Mouse (Mus musculus) CH12.LX (cell line): Measurements from ENCODE around the gene Dlst. TPM values are rescaled to one million over a fixed set of nuclear protein-coding genes. Genes with fewer than 3 reads are reported as not detected.

Source experiments
- DNase-seq: peaks from one replicate; pipeline ENCODE4 v3.0.0-alpha.2; 2013; ENCODE audit errors: extremely low read depth
- H3K27ac ChIP-seq: 2 replicates; pipeline ENCODE4 v1.5.1; 2012; ENCODE audit warnings: low read depth, mild to moderate bottlenecking, control low read depth, moderate library complexity; ENCODE audit not compliant: insufficient read depth
- H3K27me3 ChIP-seq: replicated peaks from 2 replicates; pipeline ENCODE3; 2012; ENCODE audit warnings: inconsistent platforms
- H3K36me3 ChIP-seq, 2 experiments: replicated peaks in 1 of 2; 2 replicates each; pipeline versions ENCODE3 to v1.6.1; 2012; ENCODE audit warnings: inconsistent platforms in 1 of 2, low read length in 1 of 2, mild to moderate bottlenecking in 1 of 2, mixed read lengths in 1 of 2, moderate library complexity in 1 of 2; ENCODE audit not compliant: control insufficient read depth in 1 of 2, insufficient read depth in 1 of 2
- H3K4me1 ChIP-seq, 2 experiments: 2 replicates each; pipeline ENCODE4 v1.6.1; 2012; ENCODE audit warnings: inconsistent platforms in 1 of 2, moderate library complexity in 1 of 2; ENCODE audit not compliant: insufficient read depth in 2 of 2, control insufficient read depth in 1 of 2
- H3K4me2 ChIP-seq: 2 replicates; pipeline ENCODE4 v1.6.1; 2012; ENCODE audit warnings: low read depth, mild to moderate bottlenecking, control low read depth; ENCODE audit not compliant: poor library complexity, insufficient read depth, severe bottlenecking
- H3K4me3 ChIP-seq, 3 experiments: fragments of 150-350 bp in 1 of 3; sonication (generic) in 1 of 3; replicated peaks in 1 of 3; 2 replicates each; pipeline versions ENCODE3 to v1.5.1; 2011 to 2012; ENCODE audit warnings: low read depth in 2 of 3, low read length in 2 of 3, mild to moderate bottlenecking in 2 of 3, moderate library complexity in 2 of 3, control low read depth in 1 of 3, improper control_type of control experiment in 1 of 3, inconsistent platforms in 1 of 3, mixed read lengths in 1 of 3; ENCODE audit not compliant: poor library complexity in 1 of 3
- H3K79me2 ChIP-seq: replicated peaks from 2 replicates; pipeline ENCODE4 v1.6.1; 2012; ENCODE audit warnings: mild to moderate bottlenecking, moderate library complexity; ENCODE audit not compliant: control insufficient read depth, poor library complexity, insufficient read depth, severe bottlenecking; ENCODE audit errors: extremely low read depth
- H3K9ac ChIP-seq: 2 replicates; pipeline ENCODE4 v1.6.1; 2012; ENCODE audit warnings: low read depth, mild to moderate bottlenecking, control low read depth, moderate library complexity; ENCODE audit not compliant: insufficient read depth
- H3K9me3 ChIP-seq: replicated peaks from 2 replicates; pipeline ENCODE3; 2012; ENCODE audit warnings: low read length, inconsistent platforms, mixed read lengths
- IRF4 ChIP-seq: IDR thresholded peaks from 2 replicates; pipeline ENCODE4 v1.6.1; 2014; ENCODE audit warnings: low read depth, mild to moderate bottlenecking, inconsistent platforms, low read length, improper control_type of control experiment
- JUND ChIP-seq: conservative IDR thresholded peaks from 2 replicates; pipeline ENCODE4 v1.6.1; 2011; ENCODE audit warnings: low read depth, low read length, improper control_type of control experiment
- KAT2A ChIP-seq: IDR thresholded peaks from 2 replicates; pipeline ENCODE4 v1.6.1; 2012; ENCODE audit warnings: low read length, improper control_type of control experiment, inconsistent platforms; ENCODE audit not compliant: insufficient replicate concordance
- MAFK ChIP-seq: IDR thresholded peaks from 2 replicates; pipeline ENCODE4 v1.6.1; 2011; ENCODE audit warnings: low read length, improper control_type of control experiment; ENCODE audit not compliant: insufficient replicate concordance
- MAX ChIP-seq: IDR thresholded peaks from 2 replicates; pipeline ENCODE4 v1.6.1; 2011; ENCODE audit warnings: low read length, improper control_type of control experiment
- MEF2A ChIP-seq: IDR thresholded peaks from 2 replicates; pipeline ENCODE4 v1.6.1; 2014; ENCODE audit warnings: low read depth, mild to moderate bottlenecking, inconsistent platforms, low read length, improper control_type of control experiment, borderline replicate concordance
- NELFE ChIP-seq: IDR thresholded peaks from 2 replicates; pipeline ENCODE4 v1.6.1; 2011; ENCODE audit warnings: low read depth, low read length, improper control_type of control experiment
- NRF1 ChIP-seq: IDR thresholded peaks from 2 replicates; pipeline ENCODE4 v1.6.1; 2014; ENCODE audit warnings: low read depth, mild to moderate bottlenecking, inconsistent platforms, low read length, improper control_type of control experiment, moderate library complexity
- SMC3 ChIP-seq: IDR thresholded peaks from 2 replicates; pipeline ENCODE4 v1.6.1; 2011; ENCODE audit warnings: low read depth, low read length, improper control_type of control experiment
- UBTF ChIP-seq: IDR thresholded peaks from 2 replicates; pipeline ENCODE4 v1.6.1; 2012; ENCODE audit warnings: low read depth, mild to moderate bottlenecking, inconsistent platforms, low read length, improper control_type of control experiment, moderate library complexity
- USF2 ChIP-seq: conservative IDR thresholded peaks from 2 replicates; pipeline ENCODE4 v1.6.1; 2011; ENCODE audit warnings: low read depth, low read length, improper control_type of control experiment
- ZMIZ1 ChIP-seq: IDR thresholded peaks from 2 replicates; pipeline ENCODE4 v1.6.1; 2012; ENCODE audit warnings: low read depth, mild to moderate bottlenecking, inconsistent platforms, low read length, improper control_type of control experiment
- dilution Hi-C: fragments of 300-500 bp; cut with MboI; formaldehyde crosslinking; loops from 2 replicates; pipeline ENCODE4 v1.14.3; 2020; ENCODE audit warnings: low sequenced_read_pairs; ENCODE audit not compliant: extremely low pct_unique_long_range_greater_than_20kb, extremely low pct_ligation_motif_present
- in situ Hi-C: fragments of 300-500 bp; cut with MboI; formaldehyde crosslinking; loops from 3 replicates; pipeline ENCODE4 v1.14.3; 2019; ENCODE audit warnings: low sequenced_read_pairs, low pct_ligation_motif_present, low pct_unique_long_range_greater_than_20kb, mixed read lengths
- polyA plus RNA-seq: library from polyadenylated mRNA; unstranded; fragments of >175 nt; gene quantifications from 2 replicates; pipeline ENCODE4 v1.2.1, GENCODE M21; 2012; ENCODE audit warnings: low read depth; ENCODE audit not compliant: insufficient read length
- total RNA-seq, 2 experiments: library from RNA; depleted of rRNA; stranded (reverse); fragments of 300-350 nt in 1 of 2; fragments of >200 nt in 1 of 2; gene quantifications; 2 replicates each; pipeline ENCODE4 v1.2.3; 2012 to 2014

The Dlst gene
- total and polyA plus RNA-seq, 3 experiments: 116 to 165 (median 144) TPM

DNA sequence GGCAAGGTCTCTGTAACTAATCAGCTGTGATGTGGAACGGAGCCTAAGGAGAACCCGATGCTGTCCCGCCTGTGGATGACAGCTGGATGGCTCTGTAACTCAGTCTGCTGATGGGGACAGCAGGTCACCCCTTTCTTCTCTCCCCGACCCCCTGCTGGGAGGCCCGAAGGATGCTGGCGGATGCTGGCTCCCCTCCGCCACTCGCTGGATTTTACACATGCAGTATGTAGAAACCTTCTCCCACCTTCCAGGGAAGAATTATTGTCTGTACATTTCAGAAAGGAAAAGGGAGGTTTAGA lies 71.7 kb downstream of the Dlst start:
- Histone ChIP-seq H3K9me3 (no peaks in the 10 kb centered on the region), H3K27me3 (peaks cover 76% of the 10 kb centered on the region)
- in situ Hi-C loops: no loop called here

DNA sequence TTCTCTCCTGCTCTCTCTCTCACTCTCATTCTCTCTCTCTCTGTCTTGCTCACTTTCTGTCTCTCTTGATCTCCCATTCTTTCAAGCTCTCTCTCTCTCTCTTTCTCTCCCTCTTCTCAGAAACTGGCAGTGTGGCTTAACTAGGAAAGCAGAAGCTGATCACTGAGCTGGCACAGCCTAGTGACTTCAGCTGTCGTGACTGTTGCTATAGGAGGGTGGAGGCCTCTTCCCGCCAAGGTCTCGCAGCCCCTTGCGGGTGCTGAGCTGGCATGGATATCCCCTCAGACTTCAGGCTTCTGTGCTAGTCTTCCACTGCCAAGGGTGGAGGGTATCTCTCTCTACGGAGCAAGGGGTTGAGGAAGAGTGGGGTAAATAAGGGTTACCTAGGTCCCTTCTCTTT lies 72.3 kb downstream of the Dlst start:
- no peak for TF ChIP-seq ZMIZ1
- in situ Hi-C loops: no loop called here
- Histone ChIP-seq H3K79me2 (no peaks in the 10 kb centered on the region), H3K4me3 (no peak overlapping the region), H3K4me1 (peaks cover under 1 to 3% of the 10 kb centered on the region in 2 experiments; a peak in 3 of 4 replicates), H3K27ac (no peak overlapping the region), H3K27me3 (peaks cover 71% of the 10 kb centered on the region), H3K9ac (no peak overlapping the region), H3K4me2 (no peak overlapping the region), H3K36me3 (no peaks in the 10 kb centered on the region), H3K9me3 (no peaks in the 10 kb centered on the region)
- dilution Hi-C loops: no loop called here
- DNase-seq: no peak

More for the DNA sequence above, 71.7 kb downstream of the Dlst start:
- no peak for DNase-seq
- no peaks in the 10 kb centered on the region for H3K79me2 ChIP-seq
- no peak for TF ChIP-seq KAT2A
- TF ChIP-seq MAX: no peak
- TF ChIP-seq, all 38 proteins: peak for 0
- Histone ChIP-seq H3K4me1 (peaks cover 6 to 9% of the 10 kb centered on the region in 2 experiments; a peak in 3 of 4 replicates), H3K4me2 (no peak overlapping the region), H3K36me3 (no peaks in the 10 kb centered on the region), H3K9ac (no peak overlapping the region), H3K4me3 (no peak overlapping the region), H3K27ac (no peak overlapping the region)
- dilution Hi-C loops: no loop called here

DNA sequence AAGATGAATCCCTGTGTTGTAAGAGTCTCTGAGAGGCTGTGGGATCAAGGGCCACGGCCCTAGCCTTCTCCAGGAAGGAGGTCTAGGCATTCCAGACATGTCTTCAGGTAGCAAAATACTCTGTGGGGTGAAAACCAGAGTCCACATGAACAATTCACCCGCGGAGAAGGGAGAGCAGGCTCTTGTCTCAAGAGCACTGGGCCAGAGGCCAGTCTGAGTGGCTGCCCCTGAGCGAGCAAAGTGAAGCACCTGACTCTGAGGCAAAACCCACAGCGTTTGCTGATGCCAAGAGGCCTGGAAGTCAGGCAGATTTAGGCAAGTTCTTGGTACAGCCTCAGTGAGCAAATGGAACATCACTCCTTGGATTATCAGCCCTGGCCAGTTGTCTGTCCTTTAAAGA lies 73.5 kb downstream of the Dlst start:
- H3K9ac ChIP-seq: no peak overlapping the region
- dilution Hi-C loops: no loop called here
- no peak for TF ChIP-seq USF2
- TF ChIP-seq MAX: no peak
- TF ChIP-seq JUND: no peak
- no peak for TF ChIP-seq KAT2A
- TF ChIP-seq UBTF: no peak
- TF ChIP-seq IRF4: no peak
- TF ChIP-seq MEF2A: no peak
- no peak for TF ChIP-seq SMC3
- TF ChIP-seq NRF1: no peak
- TF ChIP-seq MAFK: no peak
- TF ChIP-seq NELFE: no peak
- TF ChIP-seq, all 38 proteins: peak for 0
- Histone ChIP-seq H3K79me2 (no peaks in the 10 kb centered on the region), H3K4me3 (no peak overlapping the region), H3K27ac (no peak overlapping the region), H3K4me1 (no peaks in the 10 kb centered on the region; a peak in 1 of 4 replicates), H3K36me3 (no peaks in the 10 kb centered on the region), H3K9me3 (no peaks in the 10 kb centered on the region), H3K4me2 (no peak overlapping the region), H3K27me3 (peaks cover 60% of the 10 kb centered on the region)
- in situ Hi-C loops: no loop called here
- DNase-seq: no peak

Other genes with a start within 250 kb of the Dlst start
- under 0.01 and 0.25 TPM in 2 replicates for gene Ltbp2, start 234.3 kb upstream of the Dlst start, total RNA-seq (2012; rRNA removed)
- 0.19 TPM in 1 of 2 replicates, not detected in the other for gene Ltbp2, start 234.3 kb upstream of the Dlst start, total RNA-seq (2014; rRNA removed)
- 0.61 and 0.97 TPM in 2 replicates for gene Ltbp2, start 234.3 kb upstream of the Dlst start, polyA plus RNA-seq
- gene Fcf1, start 139.9 kb upstream of the Dlst start, total RNA-seq (2012; rRNA removed): 152 and 188 TPM in 2 replicates
- gene Fcf1, start 139.9 kb upstream of the Dlst start, total RNA-seq (2014; rRNA removed): 273 and 340 TPM in 2 replicates
- gene Fcf1, start 139.9 kb upstream of the Dlst start, polyA plus RNA-seq: 239 and 265 TPM in 2 replicates
- gene Arel1, start 139.9 kb upstream of the Dlst start, total RNA-seq (2012; rRNA removed): 18.5 and 21.6 TPM in 2 replicates
- gene Arel1, start 139.9 kb upstream of the Dlst start, total RNA-seq (2014; rRNA removed): 20.0 and 22.5 TPM in 2 replicates
- gene Arel1, start 139.9 kb upstream of the Dlst start, polyA plus RNA-seq: 14.2 and 16.9 TPM in 2 replicates
- gene Ylpm1, start 114.5 kb upstream of the Dlst start, total RNA-seq (2012; rRNA removed): 20.1 and 22.3 TPM in 2 replicates
- gene Ylpm1, start 114.5 kb upstream of the Dlst start, total RNA-seq (2014; rRNA removed): 19.3 and 20.7 TPM in 2 replicates
- gene Ylpm1, start 114.5 kb upstream of the Dlst start, polyA plus RNA-seq: 56.8 and 58.7 TPM in 2 replicates
- gene Prox2, start 74 bp upstream of the Dlst start, total RNA-seq (2012; rRNA removed): 11.6 and 13.3 TPM in 2 replicates
- 2.4 TPM in 2 replicates for gene Prox2, start 74 bp upstream of the Dlst start, total RNA-seq (2014; rRNA removed)
- gene Prox2, start 74 bp upstream of the Dlst start, polyA plus RNA-seq: 4.5 and 5.2 TPM in 2 replicates
- gene Rps6kl1, start 40.4 kb downstream of the Dlst start, total RNA-seq (2012; rRNA removed): 0.21 and 0.97 TPM in 2 replicates
- gene Rps6kl1, start 40.4 kb downstream of the Dlst start, total RNA-seq (2014; rRNA removed): 0.36 and 0.43 TPM in 2 replicates
- gene Rps6kl1, start 40.4 kb downstream of the Dlst start, polyA plus RNA-seq: 0.59 and 0.86 TPM in 2 replicates
- 0.34 and 0.50 TPM in 2 replicates for gene Pgf, start 67.0 kb downstream of the Dlst start, total RNA-seq (2012; rRNA removed)
- 0.64 and 0.76 TPM in 2 replicates for gene Pgf, start 67.0 kb downstream of the Dlst start, total RNA-seq (2014; rRNA removed)
- gene Pgf, start 67.0 kb downstream of the Dlst start, polyA plus RNA-seq: 0.73 and 1.7 TPM in 2 replicates
- gene Eif2b2, start 108.6 kb downstream of the Dlst start, total RNA-seq (2012; rRNA removed): 123 and 138 TPM in 2 replicates
- 83.6 and 94.9 TPM in 2 replicates for gene Eif2b2, start 108.6 kb downstream of the Dlst start, total RNA-seq (2014; rRNA removed)
- gene Eif2b2, start 108.6 kb downstream of the Dlst start, polyA plus RNA-seq: 143 and 180 TPM in 2 replicates
- 6.1 and 7.8 TPM in 2 replicates for gene Mlh3, start 159.8 kb downstream of the Dlst start, total RNA-seq (2012; rRNA removed)
- gene Mlh3, start 159.8 kb downstream of the Dlst start, total RNA-seq (2014; rRNA removed): 8.2 and 9.8 TPM in 2 replicates
- gene Mlh3, start 159.8 kb downstream of the Dlst start, polyA plus RNA-seq: 6.7 and 8.3 TPM in 2 replicates
- gene Acyp1, start 177.6 kb downstream of the Dlst start, total RNA-seq (2012; rRNA removed): 22.7 and 27.5 TPM in 2 replicates
- 34.0 and 37.2 TPM in 2 replicates for gene Acyp1, start 177.6 kb downstream of the Dlst start, total RNA-seq (2014; rRNA removed)
- 10.7 and 15.3 TPM in 2 replicates for gene Acyp1, start 177.6 kb downstream of the Dlst start, polyA plus RNA-seq
- 0.08 and 0.13 TPM in 2 replicates for gene Zc2hc1c, start 177.8 kb downstream of the Dlst start, total RNA-seq (2012; rRNA removed)
- gene Zc2hc1c, start 177.8 kb downstream of the Dlst start, total RNA-seq (2014; rRNA removed): not detected in 2 replicates
- gene Zc2hc1c, start 177.8 kb downstream of the Dlst start, polyA plus RNA-seq: 0.13 and 0.19 TPM in 2 replicates
- 23.5 and 27.4 TPM in 2 replicates for gene Nek9, start 228.5 kb downstream of the Dlst start, total RNA-seq (2012; rRNA removed)
- gene Nek9, start 228.5 kb downstream of the Dlst start, total RNA-seq (2014; rRNA removed): 12.7 and 15.6 TPM in 2 replicates
- 30.9 and 32.0 TPM in 2 replicates for gene Nek9, start 228.5 kb downstream of the Dlst start, polyA plus RNA-seq